Mouse (Mus musculus) naive thymus-derived CD4-positive, alpha-beta T cell, adult 2 months (primary cell): ENCODE results near the gene Igf2bp3.

ENCODE experiments used
- DNase-seq: peaks from one replicate; pipeline ENCODE4 v3.0.0-alpha.2; 2011; ENCODE audit warnings: low read depth

Igf2bp3 gene

DNA sequence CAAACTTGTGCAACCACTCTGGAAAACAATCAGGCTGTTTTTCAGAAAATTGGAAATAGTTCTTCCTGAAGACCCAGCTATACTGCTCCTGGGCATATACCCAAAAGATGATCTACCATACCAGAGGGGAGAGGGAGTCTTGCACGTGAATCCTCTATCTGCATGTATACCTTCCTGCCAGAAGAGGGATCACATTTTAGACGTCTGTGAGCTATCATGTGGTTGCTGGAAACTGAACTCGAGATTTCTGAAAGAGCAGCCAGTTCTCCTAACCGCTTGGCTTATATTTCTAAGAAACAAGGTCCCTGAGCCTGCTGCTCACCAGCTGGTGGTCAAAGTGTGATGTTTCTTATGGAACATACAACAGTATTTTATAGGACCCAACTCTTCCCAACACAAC is 146.4 kb downstream of the Igf2bp3 start:
- no peak for DNase-seq

DNA sequence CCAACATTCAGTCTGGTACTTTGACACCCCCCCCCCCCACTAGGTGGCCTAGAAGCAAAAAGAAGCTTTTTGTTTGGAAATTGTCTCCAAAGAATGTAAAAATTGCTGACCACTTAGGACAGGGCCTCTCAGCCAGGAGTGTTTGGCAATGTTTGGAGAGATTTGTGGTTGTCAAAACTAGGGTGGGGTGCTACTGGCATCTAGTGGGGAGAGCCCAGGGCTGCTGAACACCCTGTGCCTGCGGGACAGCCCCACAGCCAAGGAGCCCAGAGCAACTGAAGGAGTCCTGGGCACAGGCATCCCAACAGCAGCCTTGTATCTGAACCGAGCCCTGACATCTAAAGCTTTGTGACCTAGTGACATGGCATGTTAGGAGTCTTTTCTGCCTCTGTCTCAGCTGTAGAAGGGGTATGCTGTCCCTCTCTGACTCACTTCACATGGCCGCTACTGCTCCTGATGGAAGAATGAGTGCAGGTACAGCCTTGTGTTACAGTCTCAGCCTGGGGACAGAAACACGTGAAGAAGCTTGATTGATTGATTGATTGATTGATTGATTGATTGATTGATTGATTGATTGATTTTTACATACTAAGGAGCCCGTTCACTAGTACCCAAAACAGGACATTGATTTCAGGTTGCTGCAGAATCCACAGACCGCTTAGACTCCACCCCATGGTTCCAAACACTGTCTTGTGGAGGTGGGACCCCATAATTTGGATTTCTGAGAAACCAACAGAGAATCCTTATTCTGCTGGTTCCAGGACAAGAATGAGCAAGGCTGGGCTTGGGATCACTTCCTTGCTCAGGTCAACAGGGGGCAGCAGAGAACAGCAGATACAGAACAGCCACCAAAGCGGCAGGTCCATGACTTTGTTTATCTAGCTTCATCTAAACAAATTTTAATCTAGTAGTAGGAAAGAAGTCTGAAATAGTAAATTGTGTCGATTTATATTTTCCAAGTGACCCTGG is 157.4 kb downstream of the Igf2bp3 start:
- peak; percentile 86 for DNase-seq

DNA sequence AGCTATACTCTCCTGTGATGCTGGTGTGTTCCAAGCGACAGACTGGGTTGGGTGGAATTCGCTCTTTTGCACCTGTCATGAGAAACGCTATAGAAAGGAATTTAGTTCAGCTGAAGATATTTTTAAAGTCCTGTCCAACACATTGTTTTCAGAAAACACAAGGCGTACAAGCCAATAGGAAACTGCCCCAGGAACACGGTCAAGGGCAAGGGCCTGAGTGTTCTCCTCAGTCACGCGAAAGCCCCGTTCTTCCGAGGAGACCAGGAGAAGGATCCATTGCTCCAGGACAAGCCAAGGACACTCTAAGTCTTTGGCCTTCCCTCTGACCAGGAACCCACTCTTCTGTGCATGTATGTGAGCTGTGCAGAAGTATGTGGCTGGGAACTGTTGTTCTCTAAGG is 158.7 kb downstream of the Igf2bp3 start:
- DNase-seq = no peak

DNA sequence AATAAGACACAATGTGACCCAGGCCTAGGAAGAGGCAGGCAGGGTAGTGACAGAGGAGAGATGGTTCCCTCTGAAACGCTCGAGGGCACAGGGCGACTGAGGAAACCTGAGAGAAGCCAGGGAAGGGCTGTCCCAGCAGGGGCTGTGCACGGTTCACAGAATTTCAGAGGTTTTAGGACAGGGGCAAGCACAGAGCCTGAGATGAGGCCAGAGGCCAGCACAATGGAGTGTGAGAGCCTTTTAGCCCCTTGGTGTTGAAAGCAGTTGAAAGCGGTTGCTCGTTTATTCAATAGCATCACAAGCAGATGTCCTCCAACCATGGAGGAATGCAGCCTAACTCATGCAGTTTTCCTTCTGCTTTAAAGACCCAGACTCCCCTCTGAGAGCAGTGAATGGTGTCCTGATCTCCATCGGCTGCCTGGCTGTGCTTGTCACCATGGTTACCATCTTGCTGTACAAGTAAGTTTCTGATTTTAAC is 159.5 kb downstream of the Igf2bp3 start:
- no peak for DNase-seq

DNA sequence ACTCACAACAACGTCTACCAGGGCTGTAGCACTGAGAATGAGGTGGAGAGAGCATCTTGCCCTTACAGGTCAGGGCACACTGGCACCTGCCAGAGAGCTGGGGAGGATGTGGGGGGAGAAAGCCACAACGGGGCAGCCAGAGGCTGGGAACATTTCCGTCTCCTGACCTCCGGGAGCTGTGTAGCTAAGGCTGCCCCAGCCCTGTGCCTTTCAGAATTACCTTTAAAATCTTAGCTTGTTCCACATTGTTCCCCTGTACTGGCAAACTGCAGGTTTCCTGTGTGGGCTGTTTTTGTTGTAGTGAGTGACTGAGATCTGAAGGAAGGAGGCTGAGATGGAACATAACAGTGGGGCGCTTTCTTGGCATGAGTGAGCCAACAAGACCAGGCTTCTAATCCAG is 162.6 kb downstream of the Igf2bp3 start:
- DNase-seq = peak; percentile 74

DNA sequence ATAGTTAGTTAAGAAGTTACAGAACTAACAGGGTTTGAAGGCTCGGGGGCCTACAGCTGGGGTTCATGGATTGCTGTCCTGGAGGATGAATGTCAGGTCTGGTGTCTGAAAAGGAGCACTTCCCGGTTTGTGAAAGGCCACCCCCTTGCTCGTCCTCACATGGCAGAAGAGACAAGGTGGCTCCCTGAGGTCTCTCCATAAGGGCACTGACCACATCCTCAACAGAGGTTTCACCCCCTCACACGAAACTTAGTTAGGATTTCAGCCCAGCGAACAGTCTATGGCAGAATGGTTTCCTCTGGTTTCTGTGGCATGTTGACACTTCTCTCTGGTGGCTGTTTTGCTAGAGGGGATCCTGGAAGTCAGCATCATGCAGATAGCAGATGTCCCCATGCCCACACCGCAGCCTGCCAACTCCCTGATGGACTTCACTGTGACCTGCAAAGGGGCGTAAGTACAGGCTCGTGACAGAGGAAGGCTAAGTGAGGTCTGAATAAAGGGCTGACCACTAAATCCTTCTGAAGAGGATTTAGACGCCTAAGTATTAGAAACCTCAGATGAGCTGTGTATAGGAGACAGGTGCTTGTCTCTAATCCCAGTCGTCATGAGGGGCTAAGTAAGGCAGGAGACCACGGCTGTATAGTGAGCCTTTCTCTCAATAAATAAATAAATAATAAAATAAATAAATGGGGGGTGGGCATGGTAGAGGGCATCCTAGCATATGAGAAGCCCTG is 163.9 kb downstream of the Igf2bp3 start:
- no peak for DNase-seq

DNA sequence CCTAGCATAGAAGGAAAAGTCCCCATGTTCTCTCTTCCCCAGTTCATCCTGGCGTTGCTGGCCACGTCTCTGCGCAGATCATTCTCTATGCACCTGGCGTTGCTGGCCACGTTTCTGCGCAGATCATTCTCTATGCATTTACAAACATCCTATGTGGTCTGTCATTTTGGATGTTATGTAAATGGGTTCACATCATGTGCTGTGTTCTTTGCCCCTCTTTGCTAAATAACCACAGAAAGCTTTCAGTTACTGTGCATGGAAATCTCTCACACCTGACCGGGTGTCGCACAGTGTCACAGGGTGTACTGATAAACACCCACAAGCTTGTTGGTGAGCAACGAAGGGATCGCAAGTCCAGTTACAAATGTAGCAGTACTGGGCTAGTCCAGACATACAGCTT is 166.4 kb downstream of the Igf2bp3 start:
- DNase-seq = no peak

DNA sequence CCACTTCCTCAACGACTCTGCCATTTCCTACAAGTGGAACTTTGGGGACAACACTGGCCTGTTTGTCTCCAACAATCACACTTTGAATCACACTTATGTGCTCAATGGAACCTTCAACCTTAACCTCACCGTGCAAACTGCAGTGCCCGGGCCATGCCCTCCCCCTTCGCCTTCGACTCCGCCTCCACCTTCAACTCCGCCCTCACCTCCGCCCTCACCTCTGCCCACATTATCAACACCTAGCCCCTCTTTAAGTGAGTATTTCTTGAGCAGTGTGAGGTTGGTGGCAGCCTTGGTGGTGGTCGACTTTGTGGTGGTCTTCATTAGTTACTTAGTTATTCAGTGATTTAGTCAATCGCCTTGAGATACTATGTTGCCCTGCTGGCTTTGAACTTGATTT is 166.9 kb downstream of the Igf2bp3 start:
- DNase-seq = no peak

DNA sequence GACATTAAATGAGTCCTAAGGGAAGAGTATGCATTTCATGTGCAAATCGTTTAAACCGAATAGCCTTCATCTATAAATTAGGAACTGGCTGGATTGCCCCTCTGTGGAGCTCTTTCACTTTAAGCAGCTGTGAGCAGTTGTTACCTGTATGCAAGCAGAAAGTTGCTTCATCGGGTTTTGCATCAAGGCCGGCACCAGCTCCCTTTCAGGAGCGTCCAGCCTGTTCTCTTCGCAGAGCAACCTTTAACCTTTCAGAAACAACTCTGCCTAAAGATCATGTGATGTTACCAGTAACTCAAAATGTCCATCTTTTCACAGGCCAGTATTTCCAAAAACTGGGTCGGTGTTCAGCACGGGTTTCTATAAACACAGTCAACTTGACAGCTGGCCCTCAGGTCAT is 167.8 kb downstream of the Igf2bp3 start:
- DNase-seq = no peak

DNA sequence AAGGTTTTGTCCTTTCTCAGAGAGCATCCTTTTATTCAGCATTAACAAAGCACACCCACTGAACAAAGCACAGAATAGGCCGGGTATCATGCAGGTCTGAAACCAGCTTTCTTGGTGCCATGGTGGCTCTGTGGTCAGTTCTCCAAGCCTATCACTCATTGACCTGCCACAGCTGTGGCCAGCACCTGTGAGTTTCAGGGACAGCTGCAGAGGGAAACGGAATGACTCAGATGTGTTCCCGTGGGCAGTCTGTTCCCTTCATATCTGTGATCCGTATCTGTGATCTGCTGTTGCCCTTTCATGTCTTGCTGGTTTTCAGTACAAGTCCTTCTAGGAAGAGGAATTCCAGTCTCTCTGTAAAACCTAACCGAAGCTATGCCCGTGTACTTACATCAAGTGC is 168.3 kb downstream of the Igf2bp3 start:
- no peak for DNase-seq

DNA sequence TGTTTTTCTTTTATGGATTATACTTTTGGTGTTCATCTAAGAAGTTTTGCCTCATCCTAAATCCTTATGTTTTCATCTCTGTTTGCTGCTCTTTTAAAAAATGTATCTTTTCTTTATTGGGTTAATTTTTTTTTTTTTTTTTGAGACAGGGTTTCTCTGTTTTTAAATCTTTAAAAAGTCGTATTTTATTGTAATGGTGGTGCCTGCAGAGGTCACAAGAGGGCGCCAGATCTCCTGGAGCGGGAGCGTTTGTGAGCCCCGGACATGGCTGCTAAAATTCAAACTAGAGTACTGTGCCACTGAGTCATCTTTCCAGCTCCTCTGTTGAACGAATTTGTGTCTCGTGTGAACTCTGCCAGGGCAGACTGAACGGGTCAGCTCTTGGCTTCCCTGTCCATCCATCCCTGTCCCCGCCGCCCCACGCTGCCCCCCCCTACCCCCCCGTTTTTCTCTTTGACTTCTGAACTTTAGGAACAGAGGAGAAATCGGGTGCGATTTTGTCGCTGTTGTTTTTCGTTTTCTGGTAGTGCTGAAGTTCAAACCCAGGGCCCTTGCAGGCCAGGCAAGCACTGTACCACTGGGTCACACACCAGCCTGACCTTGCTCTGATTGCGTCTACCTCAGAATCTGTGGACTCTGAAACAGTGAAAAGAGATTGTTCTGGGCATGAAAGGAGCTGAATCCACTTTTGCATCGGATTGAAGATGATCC is 175.1 kb downstream of the Igf2bp3 start:
- DNase-seq = peak; percentile 86

DNA sequence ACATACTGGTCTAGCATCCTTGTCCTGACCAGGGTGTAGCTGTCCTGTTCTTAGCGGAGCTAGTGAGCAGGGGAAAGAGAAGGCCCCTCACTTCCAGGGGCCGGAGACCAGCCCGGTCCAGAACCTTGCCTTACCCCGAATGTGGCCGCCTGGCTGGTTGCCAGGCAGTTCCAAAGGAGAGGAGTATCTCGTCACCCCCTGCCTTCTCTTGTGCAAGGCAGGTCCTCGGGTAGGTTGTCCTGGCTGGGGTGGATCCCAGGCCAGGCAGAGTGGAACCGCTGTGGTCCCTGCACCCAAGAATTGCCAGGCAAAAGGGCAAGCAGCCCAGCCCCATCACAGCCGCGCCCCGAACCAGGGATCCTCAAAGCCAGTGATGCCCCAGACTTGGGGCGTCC is 177.5 kb downstream of the Igf2bp3 start:
- DNase-seq = no peak

DNA sequence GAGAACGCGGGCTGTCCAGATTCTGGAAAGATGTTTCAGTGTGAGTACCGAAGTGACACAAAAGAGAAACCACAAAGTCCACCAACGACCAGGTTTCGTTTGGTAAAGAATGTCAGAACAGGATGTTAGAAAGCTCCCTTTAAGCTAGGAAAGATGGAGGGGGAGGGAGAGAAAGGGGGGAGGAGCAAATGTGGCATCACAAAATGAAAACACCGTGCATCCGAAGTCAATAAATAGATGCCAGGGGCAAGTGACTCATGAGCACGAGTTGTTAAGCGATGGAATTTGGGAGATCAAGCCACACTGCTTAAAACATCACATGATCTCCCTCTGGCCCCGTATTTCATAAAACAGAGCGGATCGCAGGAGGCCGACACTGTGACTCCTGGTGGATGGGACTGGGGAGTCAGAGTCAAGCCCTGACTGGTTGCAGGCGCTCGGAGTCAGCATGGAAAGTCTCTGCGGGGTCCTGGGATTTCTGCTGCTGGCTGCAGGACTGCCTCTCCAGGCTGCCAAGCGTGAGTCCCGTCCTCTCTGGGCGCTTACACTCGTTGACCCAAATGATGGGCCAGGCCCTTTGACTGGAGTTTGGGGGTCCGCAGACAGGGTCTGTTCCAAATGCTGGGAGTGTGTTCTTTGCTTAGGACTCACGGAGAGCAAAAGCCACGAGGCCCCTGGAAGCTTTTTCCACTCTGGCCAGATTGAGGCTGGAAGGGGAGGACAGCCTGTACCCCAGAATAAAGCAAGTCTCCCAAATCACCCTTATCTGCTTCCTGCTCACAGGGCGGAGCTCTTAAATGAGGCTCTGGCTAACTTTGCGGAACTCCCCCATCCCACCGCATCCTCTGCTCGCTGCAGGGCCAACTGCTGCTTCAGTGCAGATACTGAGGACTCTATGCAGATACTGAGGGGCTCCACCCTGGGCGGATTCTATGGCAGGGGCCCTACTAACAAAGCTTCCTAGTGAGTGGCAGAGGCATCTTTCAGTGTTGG is 178.2 kb downstream of the Igf2bp3 start, which contains the start of gene Gpnmb:
TSS of gene Gpnmb (plus strand) at position 272 of the 993 bp plus-strand sequence.
- DNase-seq = peak; percentile 73
